Mouse (Mus musculus): ENCODE data around the gene Ppp1r16b. TPM values are rescaled to one million over a fixed set of nuclear protein-coding genes. Genes with fewer than 3 reads are reported as not detected.

Gene Ppp1r16b
- polyA plus RNA-seq, 1 experiment, result 3.7 TPM

DNA sequence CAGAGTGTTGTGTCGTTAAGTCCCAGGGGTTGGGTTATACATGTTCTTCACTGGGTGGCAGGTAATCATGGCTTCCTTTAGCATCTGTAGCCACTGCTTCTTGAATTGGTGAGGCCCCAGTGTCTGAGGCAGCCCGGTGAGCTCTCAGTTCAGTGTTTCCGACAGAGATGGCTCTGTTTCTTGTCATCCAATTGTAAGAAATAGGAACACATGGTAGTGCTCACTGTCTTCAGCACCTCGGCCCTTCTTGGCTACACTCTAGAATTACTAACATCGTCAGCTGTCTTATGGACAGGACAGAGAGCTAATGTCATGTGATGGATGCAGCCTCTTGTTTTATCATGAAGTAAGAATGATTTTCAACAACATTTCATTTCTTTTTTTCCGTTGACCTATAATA, 10.0 kb downstream of the Ppp1r16b start:
- Histone ChIP-seq H3K4me1 (ENCODE audit: control insufficient read depth, insufficient read depth, low read length) (no peaks in the 10 kb centered on the region), H3K27ac (ENCODE audit: insufficient read depth, low read length) (no peak overlapping the region), H3K9ac (ENCODE audit: low read depth, poor library complexity, severe bottlenecking) (no peak overlapping the region), H3K27me3 (ENCODE audit: control insufficient read depth, insufficient read depth, low read length, poor library complexity, severe bottlenecking) (no peaks in the 10 kb centered on the region), H3K4me3 (ENCODE audit: low read depth, low read length) (no peak overlapping the region), H3K9me3 (replicated peaks; ENCODE audit: control insufficient read depth, insufficient read depth, low read length, poor library complexity, severe bottlenecking) (no peaks in the 10 kb centered on the region), H3K36me3 (ENCODE audit: control insufficient read depth, insufficient read depth, low read length, poor library complexity, severe bottlenecking) (no peaks in the 10 kb centered on the region)
- TF ChIP-seq CTCF (IDR thresholded peaks at IDR 0.05; ENCODE audit: low read depth, low read length), result no peak
- no peak for TF ChIP-seq POLR2A (IDR thresholded peaks at IDR 0.05; ENCODE audit: insufficient read depth, low read length)

DNA sequence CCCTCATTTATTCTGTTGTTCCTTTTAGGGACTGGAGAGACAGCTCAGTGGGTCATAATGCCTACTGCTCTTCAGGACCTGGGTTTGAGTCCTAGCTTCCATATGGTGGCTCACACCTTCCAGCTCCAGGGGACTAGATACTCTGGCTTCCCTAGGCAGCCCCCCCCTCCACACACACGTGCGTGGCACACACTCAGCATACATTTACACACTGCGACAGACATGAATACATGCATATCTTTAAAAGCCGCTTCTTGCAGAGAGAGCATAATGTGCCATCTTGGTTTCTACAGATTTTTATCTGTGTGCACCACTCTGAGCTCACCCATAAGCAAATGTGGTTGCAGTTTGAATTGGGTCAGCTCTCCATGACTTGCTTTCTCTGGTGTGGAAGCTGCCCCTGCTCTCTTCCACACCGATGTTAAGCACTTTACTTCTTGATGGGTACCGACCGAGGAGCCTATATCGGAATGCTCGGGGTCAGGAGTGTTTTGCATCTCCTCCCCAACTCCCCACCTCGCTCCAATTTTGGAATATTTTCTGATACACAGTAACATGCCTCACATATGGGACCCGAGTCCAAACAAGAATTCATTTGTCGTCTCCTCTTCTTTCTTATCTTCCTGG, 10.8 kb downstream of the Ppp1r16b start:
- H3K27ac ChIP-seq (ENCODE audit: insufficient read depth, low read length), result no peak overlapping the region
- no peaks in the 10 kb centered on the region for H3K9me3 ChIP-seq (replicated peaks; ENCODE audit: control insufficient read depth, insufficient read depth, low read length, poor library complexity, severe bottlenecking)
- no peak overlapping the region for H3K4me3 ChIP-seq (ENCODE audit: low read depth, low read length)
- H3K9ac ChIP-seq (ENCODE audit: low read depth, poor library complexity, severe bottlenecking), result no peak overlapping the region
- H3K36me3 ChIP-seq (ENCODE audit: control insufficient read depth, insufficient read depth, low read length, poor library complexity, severe bottlenecking), result no peaks in the 10 kb centered on the region
- TF ChIP-seq POLR2A (IDR thresholded peaks at IDR 0.05; ENCODE audit: insufficient read depth, low read length) (no peak), EP300 (IDR thresholded peaks at IDR 0.05; ENCODE audit: insufficient read depth, low read depth, low read length) (no peak), CTCF (IDR thresholded peaks at IDR 0.05; ENCODE audit: low read depth, low read length) (no peak)
- H3K27me3 ChIP-seq (ENCODE audit: control insufficient read depth, insufficient read depth, low read length, poor library complexity, severe bottlenecking), result no peaks in the 10 kb centered on the region
- no peaks in the 10 kb centered on the region for H3K4me1 ChIP-seq (ENCODE audit: control insufficient read depth, insufficient read depth, low read length)

DNA sequence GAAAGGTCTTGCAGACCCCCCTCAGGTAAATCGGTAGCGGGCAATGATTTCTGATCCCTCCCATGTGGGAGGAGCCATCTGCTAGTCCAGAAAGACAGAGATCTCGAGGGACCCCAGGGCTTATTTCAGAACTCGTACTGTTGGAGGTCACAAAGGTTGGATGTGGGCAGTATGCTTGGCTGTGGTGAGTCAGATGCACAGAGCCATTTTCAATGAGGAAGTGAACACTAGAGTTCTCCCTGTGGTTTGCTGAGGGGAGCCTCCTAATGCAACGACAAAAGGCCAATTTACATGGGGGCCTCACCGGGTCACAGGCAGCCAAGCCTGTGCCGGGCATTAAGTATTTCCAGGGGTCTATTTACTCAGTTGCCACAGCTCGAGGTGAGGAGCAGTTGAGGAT, 12.7 kb downstream of the Ppp1r16b start:
- Histone ChIP-seq H3K27ac (ENCODE audit: insufficient read depth, low read length) (no peak overlapping the region), H3K36me3 (ENCODE audit: control insufficient read depth, insufficient read depth, low read length, poor library complexity, severe bottlenecking) (no peaks in the 10 kb centered on the region), H3K9me3 (replicated peaks; ENCODE audit: control insufficient read depth, insufficient read depth, low read length, poor library complexity, severe bottlenecking) (no peaks in the 10 kb centered on the region), H3K27me3 (ENCODE audit: control insufficient read depth, insufficient read depth, low read length, poor library complexity, severe bottlenecking) (no peaks in the 10 kb centered on the region), H3K4me3 (ENCODE audit: low read depth, low read length) (no peak overlapping the region), H3K4me1 (ENCODE audit: control insufficient read depth, insufficient read depth, low read length) (no peaks in the 10 kb centered on the region), H3K9ac (ENCODE audit: low read depth, poor library complexity, severe bottlenecking) (no peak overlapping the region)
- no peak for TF ChIP-seq POLR2A (IDR thresholded peaks at IDR 0.05; ENCODE audit: insufficient read depth, low read length)
- TF ChIP-seq EP300 (IDR thresholded peaks at IDR 0.05; ENCODE audit: insufficient read depth, low read depth, low read length), result no peak

DNA sequence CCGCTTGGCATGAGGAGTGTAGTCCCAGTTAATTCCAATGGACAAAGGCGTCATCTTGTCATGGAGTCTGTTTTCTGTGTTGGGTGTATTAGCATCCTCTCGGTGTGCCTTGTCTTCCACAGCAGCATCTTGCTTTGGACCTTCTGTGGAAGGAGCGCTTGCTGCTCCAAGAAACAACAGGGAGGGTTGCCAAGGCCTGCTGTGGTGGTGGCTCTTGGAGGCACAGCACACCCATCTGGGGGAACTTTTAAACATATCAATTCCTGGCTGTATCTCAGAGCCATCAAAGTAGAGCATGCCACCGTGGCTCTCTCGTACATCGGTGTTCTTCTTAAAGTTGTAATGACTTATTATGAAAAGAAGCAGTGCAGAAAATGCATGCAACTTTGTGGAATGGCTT, 13.9 kb downstream of the Ppp1r16b start:
- TF ChIP-seq EP300 (IDR thresholded peaks at IDR 0.05; ENCODE audit: insufficient read depth, low read depth, low read length) (no peak), POLR2A (IDR thresholded peaks at IDR 0.05; ENCODE audit: insufficient read depth, low read length) (no peak), CTCF (IDR thresholded peaks at IDR 0.05; ENCODE audit: low read depth, low read length) (no peak)
- no peaks in the 10 kb centered on the region for H3K9me3 ChIP-seq (replicated peaks; ENCODE audit: control insufficient read depth, insufficient read depth, low read length, poor library complexity, severe bottlenecking)
- H3K27ac ChIP-seq (ENCODE audit: insufficient read depth, low read length), result no peak overlapping the region

DNA sequence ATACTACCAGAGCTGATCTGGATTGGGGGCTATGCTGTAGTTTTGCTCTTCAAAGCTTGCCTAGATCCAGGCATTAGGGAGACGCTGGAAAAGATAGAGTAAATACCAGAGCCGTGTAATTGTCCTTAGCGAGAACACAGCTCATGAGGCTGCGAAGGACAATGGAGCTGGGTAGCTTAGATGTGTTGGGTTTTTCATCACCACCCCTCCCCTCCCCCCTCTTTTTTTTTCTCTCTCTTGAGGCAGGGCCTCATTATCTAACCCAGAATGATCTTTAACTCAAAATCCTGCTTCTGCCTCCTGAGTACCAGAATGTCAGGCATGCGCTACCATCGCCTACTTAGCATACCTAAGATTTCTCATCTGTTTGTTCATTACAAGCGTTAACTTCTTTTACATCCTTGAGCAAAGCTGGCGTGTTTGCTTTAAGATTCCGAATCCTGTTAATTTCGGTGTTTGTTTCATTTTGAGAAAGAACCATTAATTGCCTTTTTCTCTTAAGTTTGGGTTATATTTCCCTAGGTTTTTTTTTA, 15.2 kb downstream of the Ppp1r16b start:
- TF ChIP-seq EP300 (IDR thresholded peaks at IDR 0.05; ENCODE audit: insufficient read depth, low read depth, low read length) (no peak), CTCF (IDR thresholded peaks at IDR 0.05; ENCODE audit: low read depth, low read length) (no peak), POLR2A (IDR thresholded peaks at IDR 0.05; ENCODE audit: insufficient read depth, low read length) (no peak)
- no peaks in the 10 kb centered on the region for H3K4me1 ChIP-seq (ENCODE audit: control insufficient read depth, insufficient read depth, low read length)
- no peak overlapping the region for H3K9ac ChIP-seq (ENCODE audit: low read depth, poor library complexity, severe bottlenecking)
- no peak overlapping the region for H3K27ac ChIP-seq (ENCODE audit: insufficient read depth, low read length)
- no peaks in the 10 kb centered on the region for H3K36me3 ChIP-seq (ENCODE audit: control insufficient read depth, insufficient read depth, low read length, poor library complexity, severe bottlenecking)
- no peak overlapping the region for H3K4me3 ChIP-seq (ENCODE audit: low read depth, low read length)
- no peaks in the 10 kb centered on the region for H3K27me3 ChIP-seq (ENCODE audit: control insufficient read depth, insufficient read depth, low read length, poor library complexity, severe bottlenecking)
- no peaks in the 10 kb centered on the region for H3K9me3 ChIP-seq (replicated peaks; ENCODE audit: control insufficient read depth, insufficient read depth, low read length, poor library complexity, severe bottlenecking)

More for the DNA sequence above, 13.9 kb downstream of the Ppp1r16b start:
- H3K9ac ChIP-seq (ENCODE audit: low read depth, poor library complexity, severe bottlenecking), result no peak overlapping the region
- H3K27me3 ChIP-seq (ENCODE audit: control insufficient read depth, insufficient read depth, low read length, poor library complexity, severe bottlenecking), result no peaks in the 10 kb centered on the region
- no peaks in the 10 kb centered on the region for H3K4me1 ChIP-seq (ENCODE audit: control insufficient read depth, insufficient read depth, low read length)
- H3K36me3 ChIP-seq (ENCODE audit: control insufficient read depth, insufficient read depth, low read length, poor library complexity, severe bottlenecking), result no peaks in the 10 kb centered on the region
- H3K4me3 ChIP-seq (ENCODE audit: low read depth, low read length), result no peak overlapping the region

DNA sequence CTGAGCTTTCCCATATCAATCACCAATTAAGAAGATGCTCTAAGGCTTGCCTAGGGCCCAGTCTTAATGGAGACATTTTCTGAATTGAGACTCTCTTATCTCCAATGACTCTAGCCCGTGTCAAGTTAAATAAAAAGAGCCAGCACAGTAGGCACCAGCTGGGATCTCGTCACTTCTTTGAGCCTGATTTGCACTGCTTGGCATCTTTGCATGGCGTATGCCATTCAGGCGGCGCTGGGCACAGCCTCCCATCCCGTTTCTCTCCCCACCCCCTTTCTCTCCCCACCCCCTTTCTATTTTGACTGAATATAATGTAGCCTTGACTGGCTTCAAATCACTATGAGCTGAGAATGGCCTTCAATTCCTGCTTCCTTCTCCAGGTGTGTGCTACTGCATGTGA, 16.5 kb downstream of the Ppp1r16b start:
- Histone ChIP-seq H3K9me3 (replicated peaks; ENCODE audit: control insufficient read depth, insufficient read depth, low read length, poor library complexity, severe bottlenecking) (no peaks in the 10 kb centered on the region), H3K4me1 (ENCODE audit: control insufficient read depth, insufficient read depth, low read length) (no peaks in the 10 kb centered on the region), H3K27me3 (ENCODE audit: control insufficient read depth, insufficient read depth, low read length, poor library complexity, severe bottlenecking) (no peaks in the 10 kb centered on the region), H3K27ac (ENCODE audit: insufficient read depth, low read length) (no peak overlapping the region), H3K36me3 (ENCODE audit: control insufficient read depth, insufficient read depth, low read length, poor library complexity, severe bottlenecking) (no peaks in the 10 kb centered on the region), H3K9ac (ENCODE audit: low read depth, poor library complexity, severe bottlenecking) (no peak overlapping the region), H3K4me3 (ENCODE audit: low read depth, low read length) (no peak overlapping the region)
- TF ChIP-seq EP300 (IDR thresholded peaks at IDR 0.05; ENCODE audit: insufficient read depth, low read depth, low read length), result no peak
- TF ChIP-seq POLR2A (IDR thresholded peaks at IDR 0.05; ENCODE audit: insufficient read depth, low read length), result no peak
- no peak for TF ChIP-seq CTCF (IDR thresholded peaks at IDR 0.05; ENCODE audit: low read depth, low read length)

Data from ES-Bruce4 (cell line).